Mouse (Mus musculus) testis, adult 2 months (tissue): Measurements from ENCODE around the gene Flywch1.

ENCODE experiments used
- CTCF ChIP-seq: fragments of 200-500 bp; IDR thresholded peaks from 2 replicates; pipeline ENCODE4 v1.5.1; 2012; ENCODE audit warnings: low read depth, mild to moderate bottlenecking, inconsistent platforms, low read length, moderate library complexity; ENCODE audit not compliant: control insufficient read depth, insufficient read depth, insufficient replicate concordance
- POLR2A ChIP-seq: fragments of 200-500 bp; IDR thresholded peaks from 2 replicates; pipeline ENCODE4 v1.6.1; 2012; ENCODE audit warnings: low read depth, mild to moderate bottlenecking, inconsistent platforms, low read length, moderate library complexity; ENCODE audit not compliant: control insufficient read depth

GRCm38 (mm10) chr17:23790269-23791078 lies 19.1 kb upstream of the Flywch1 start, which contains the start of gene Srrm2:
- TF ChIP-seq POLR2A (no peak), CTCF (no peak)
